Mouse (Mus musculus) heart, embryonic 16.5 days (tissue): ENCODE data around the gene Dnmt3c. TPM values are rescaled to one million over a fixed set of nuclear protein-coding genes. Genes with fewer than 3 reads are reported as not detected.

ENCODE experiments used
- ATAC-seq: fragments of 200-750 bp; cut with Nextera tagmentation; replicated peaks from 2 replicates; pipeline ENCODE4 v1.8.0; 2017; ENCODE audit warnings: moderate number of reproducible peaks; ENCODE audit not compliant: insufficient read depth, low FRiP score; ENCODE audit errors: extremely low read depth
- H3K27ac ChIP-seq: fragments of 300-500 bp; sonication (generic); 2 replicates; pipeline ENCODE4 v1.5.1; 2014; ENCODE audit warnings: mild to moderate bottlenecking, low read length, control low read depth, moderate library complexity
- H3K27me3 ChIP-seq: fragments of 300-500 bp; sonication (generic); 2 replicates; pipeline ENCODE4 v1.6.1; 2014; ENCODE audit warnings: low read length, mixed read lengths; ENCODE audit not compliant: control insufficient read depth, insufficient read depth
- H3K36me3 ChIP-seq: fragments of 300-500 bp; sonication (generic); 2 replicates; pipeline ENCODE4 v1.6.1; 2014; ENCODE audit not compliant: control insufficient read depth, insufficient read depth
- H3K4me1 ChIP-seq: fragments of 300-500 bp; sonication (generic); 2 replicates; pipeline ENCODE4 v1.6.1; 2014; ENCODE audit warnings: low read length, mixed read lengths; ENCODE audit not compliant: control insufficient read depth, insufficient read depth
- H3K4me2 ChIP-seq: fragments of 300-500 bp; sonication (generic); 2 replicates; pipeline ENCODE4 v1.6.1; 2014; ENCODE audit warnings: low read depth, mild to moderate bottlenecking, control low read depth, low read length
- H3K4me3 ChIP-seq: fragments of 300-500 bp; sonication (generic); 2 replicates; pipeline ENCODE4 v1.5.1; 2014; ENCODE audit warnings: mild to moderate bottlenecking, control low read depth, low read length
- H3K9ac ChIP-seq: fragments of 300-500 bp; sonication (generic); 2 replicates; pipeline ENCODE4 v1.6.1; 2014; ENCODE audit warnings: low read length, control low read depth
- H3K9me3 ChIP-seq: fragments of 300-500 bp; sonication (generic); replicated peaks from 2 replicates; pipeline ENCODE4 v1.6.1; 2016; ENCODE audit warnings: low read length; ENCODE audit not compliant: control insufficient read depth
- WGBS: fragments of 180-500 bp; shearing (Covaris S2); extraction: QIAGEN DNeasy Blood & Tissue Kit; methylation state at CpG from one replicate; pipeline ENCODE4 v1.1.7; 2014; 5-methylcytosine and 5-hydroxymethylcytosine counted together
- polyA plus RNA-seq: library from polyadenylated mRNA; unstranded; fragments of >200 nt; fragmentation: Nextera tagmentation; extraction: Ambion mirVana; gene quantifications from 2 replicates; pipeline ENCODE4 v1.2.1, GENCODE M21; 2015

The Dnmt3c gene
- polyA plus RNA-seq, 1 experiment from 2014 or later = not detected

DNA sequence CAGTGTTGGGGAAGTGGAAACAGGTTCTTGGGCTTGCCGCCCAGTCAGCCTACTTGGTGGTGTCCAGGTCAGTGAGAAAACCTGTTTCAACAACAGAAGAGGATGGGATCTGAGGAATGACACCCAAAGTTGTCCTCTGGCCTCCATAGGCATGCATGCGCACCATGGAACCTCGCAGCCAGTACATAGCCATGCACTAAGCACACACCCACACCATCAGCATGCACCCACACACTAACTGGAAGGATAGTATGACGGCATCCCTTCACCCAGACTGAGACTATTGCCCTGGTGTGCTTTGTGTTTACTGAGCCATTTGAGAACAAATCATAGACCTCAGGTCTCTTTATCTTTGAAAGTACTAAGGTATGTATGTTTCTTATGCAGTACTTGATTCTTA lies 79.0 kb downstream of the Dnmt3c start:
- Histone ChIP-seq H3K4me1 (peaks cover 12% of the 10 kb centered on the region), H3K9ac (no peak overlapping the region), H3K36me3 (peaks cover 15% of the 10 kb centered on the region; the same call in 1 of the 2 replicates), H3K9me3 (no peaks in the 10 kb centered on the region), H3K27ac (no peak overlapping the region), H3K27me3 (no peaks in the 10 kb centered on the region), H3K4me2 (no peak overlapping the region), H3K4me3 (no peak overlapping the region)
- 95% methylated on average over 4 of the region's 4 CpGs for WGBS
- ATAC-seq = no peak

DNA sequence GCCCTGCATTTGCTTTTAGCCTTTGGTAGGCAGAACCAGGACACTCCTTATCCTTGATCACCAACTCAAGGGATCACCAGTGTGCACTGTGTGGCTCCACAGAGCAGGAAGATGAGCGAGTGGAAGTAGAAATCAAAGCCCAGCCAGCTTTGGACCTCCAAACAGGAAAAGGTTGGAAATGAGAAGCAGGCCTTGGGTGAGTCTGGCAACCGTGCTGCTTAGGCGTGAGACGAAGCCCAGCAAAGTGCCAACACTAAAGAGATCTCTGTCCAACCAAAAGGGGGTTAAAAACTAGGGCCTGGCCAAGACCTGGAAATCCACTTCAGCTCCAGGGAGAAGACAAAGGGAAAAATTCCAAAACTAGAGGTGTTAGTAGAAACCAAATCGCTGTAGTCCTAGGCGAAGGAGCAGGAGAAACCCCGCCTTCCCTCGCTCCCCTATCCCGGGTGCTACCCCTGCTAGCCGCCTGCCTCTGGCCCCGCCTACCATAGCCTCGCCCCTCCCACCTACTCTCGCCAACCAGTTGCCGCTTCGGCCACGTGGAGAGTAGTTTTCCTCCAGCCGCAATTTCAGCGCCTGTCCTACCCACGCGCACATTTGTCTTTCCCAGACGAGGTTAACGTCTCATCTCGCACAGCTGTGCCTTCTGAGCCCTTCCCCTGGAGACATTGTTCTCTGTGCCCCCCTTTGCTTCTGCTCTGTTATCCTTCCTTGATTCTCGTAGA lies 82.3 kb downstream of the Dnmt3c start:
- Histone ChIP-seq H3K4me2 (peak overlapping the region; percentile 90), H3K9me3 (no peaks in the 10 kb centered on the region), H3K4me1 (peaks cover 12% of the 10 kb centered on the region), H3K27me3 (no peaks in the 10 kb centered on the region; the same call in 1 of the 2 replicates), H3K27ac (peak overlapping the region; percentile 58; the same call in 1 of the 2 replicates), H3K36me3 (no peaks in the 10 kb centered on the region; the same call in 1 of the 2 replicates), H3K4me3 (peak overlapping the region; percentile 52), H3K9ac (peak overlapping the region; percentile 64)
- WGBS = 10% methylated on average over 24 of the region's 24 CpGs
- peak; percentile 86 for ATAC-seq

Other genes starting within 250 kb of the Dnmt3c start
- gene 4930404H24Rik, start 203.9 kb upstream of the Dnmt3c start, polyA plus RNA-seq = not detected in 2 replicates
- 7.0 and 8.5 TPM in 2 replicates for gene Nol4l, start 166.7 kb upstream of the Dnmt3c start, polyA plus RNA-seq
- 57.3 and 58.5 TPM in 2 replicates for gene Commd7, start 63.9 kb upstream of the Dnmt3c start, polyA plus RNA-seq
- gene Dnmt3b, start 47.2 kb upstream of the Dnmt3c start, polyA plus RNA-seq = 7.5 and 8.1 TPM in 2 replicates
- 236 and 246 TPM in 2 replicates for gene Mapre1, start 44.6 kb downstream of the Dnmt3c start, polyA plus RNA-seq
- gene Efcab8, start 83.3 kb downstream of the Dnmt3c start, polyA plus RNA-seq = 0.14 TPM in 1 of 2 replicates, not detected in the other
- gene Sun5, start 174.4 kb downstream of the Dnmt3c start, polyA plus RNA-seq = not detected in 2 replicates
- not detected in 2 replicates for gene Bpifb2, start 178.4 kb downstream of the Dnmt3c start, polyA plus RNA-seq
- not detected in 2 replicates for gene Bpifb6, start 203.7 kb downstream of the Dnmt3c start, polyA plus RNA-seq
- gene Bpifb3, start 221.6 kb downstream of the Dnmt3c start, polyA plus RNA-seq = not detected in 2 replicates
- gene Bpifb4, start 241.6 kb downstream of the Dnmt3c start, polyA plus RNA-seq = not detected in 2 replicates